In the genomic region with DNA sequence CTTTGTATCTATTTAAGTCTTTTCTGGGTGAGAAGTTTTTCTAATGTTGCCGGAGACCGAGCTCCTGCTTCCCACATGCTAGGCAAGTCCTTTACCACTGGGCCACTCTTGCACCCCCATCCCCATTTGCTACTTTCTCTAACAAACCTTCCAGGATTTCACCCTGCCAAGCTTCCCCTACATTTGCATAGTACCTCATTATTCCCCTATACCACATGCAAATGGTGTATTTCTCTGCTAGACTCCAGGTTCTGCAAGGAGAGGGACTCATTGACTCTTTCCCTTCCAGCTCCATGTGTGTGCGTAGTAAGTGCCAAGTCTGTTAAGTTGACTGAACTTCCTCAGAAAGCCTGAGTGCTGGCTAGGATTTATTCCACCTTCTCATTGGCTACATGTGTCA, we compare ENCODE assay signal across 26 mouse cellular contexts. TPM values are rescaled to one million over a fixed set of nuclear protein-coding genes. Genes with fewer than 3 reads are reported as not detected.
DNase-seq lines count a peak whose midpoint lies in the region; ATAC-seq and TF ChIP-seq lines count a peak whose summit lies in the region.
"Had no signal": no experiment of that assay in that cellular context is flagged by ENCODE, and none has a peak within 500 bp of the region (broad histone marks: within the 10 kb centered on the region; RNA-seq: fewer than 3 reads in every experiment).

No protein-coding gene starts in this region.

- ATAC-seq in forebrain, embryonic 14.5 days, result peak; percentile 16; the same call in 1 of the 2 replicates
- no peak for ATAC-seq in forebrain, postnatal 0 days
- ATAC-seq in forebrain, embryonic 16.5 days, result peak; percentile 57; the same call in 1 of the 2 replicates
- no peak for ATAC-seq in forebrain, embryonic 11.5 days (replicated peaks; ENCODE audit: low FRiP score)
- ATAC-seq in megakaryocyte progenitor cell, adult 5-6 weeks (replicated peaks; ENCODE audit: poor library complexity), result no peak
- ATAC-seq: activated CD4-positive, CD25-positive, alpha-beta regulatory T cell, adult 4 months; Patski had no signal

- TF ChIP-seq POLR2A in CH12.LX (IDR thresholded peaks at IDR 0.05; ENCODE audit: low read depth, low read length), result no peak
- TF ChIP-seq POLR2A in brain, embryonic 14.5 days (IDR thresholded peaks at IDR 0.05; ENCODE audit: borderline replicate concordance, extremely low read depth, insufficient read depth, insufficient read length, poor library complexity, severe bottlenecking), result no peak

- no peaks in the 10 kb centered on the region for H3K36me3 ChIP-seq in forebrain, embryonic 14.5 days (ENCODE audit: control insufficient read depth, insufficient read depth, low read length)
- no peaks in the 10 kb centered on the region for H3K36me3 ChIP-seq in forebrain, postnatal 0 days (ENCODE audit: insufficient read depth)
- no peaks in the 10 kb centered on the region for H3K36me3 ChIP-seq in forebrain, embryonic 16.5 days (ENCODE audit: control insufficient read depth, insufficient read depth)
- H3K36me3 ChIP-seq in forebrain, embryonic 11.5 days (ENCODE audit: control insufficient read depth, insufficient read depth, low read length), result no peaks in the 10 kb centered on the region
- no peaks in the 10 kb centered on the region for H3K36me3 ChIP-seq in CH12.LX (replicated peaks in 1 of 2; ENCODE audit: control insufficient read depth in 1 of 2, insufficient read depth in 1 of 2, low read length in 1 of 2)
- H3K36me3 ChIP-seq: embryonic facial prominence, embryonic 13.5 days; embryonic facial prominence, embryonic 15.5 days; G1E had no signal

- no peak overlapping the region for H3K27ac ChIP-seq in forebrain, embryonic 14.5 days (ENCODE audit: low read depth, low read length)
- H3K27ac ChIP-seq in forebrain, postnatal 0 days (ENCODE audit: low read depth, low read length), result no peak overlapping the region
- no peak overlapping the region for H3K27ac ChIP-seq in forebrain, embryonic 16.5 days (ENCODE audit: low read length)
- H3K27ac ChIP-seq in forebrain, embryonic 11.5 days (ENCODE audit: low read depth, low read length), result no peak overlapping the region
- H3K27ac ChIP-seq in CH12.LX (ENCODE audit: insufficient read depth, low read depth), result no peak overlapping the region
- H3K27ac ChIP-seq: embryonic facial prominence, embryonic 13.5 days; embryonic facial prominence, embryonic 15.5 days; gastrocnemius, adult 2 months had no signal

- no peaks in the 10 kb centered on the region for H3K79me2 ChIP-seq in CH12.LX (replicated peaks; ENCODE audit: control insufficient read depth, extremely low read depth, insufficient read depth, poor library complexity, severe bottlenecking)

- no peaks in the 10 kb centered on the region for H3K9me3 ChIP-seq in forebrain, embryonic 14.5 days (replicated peaks; ENCODE audit: control insufficient read depth, low read length)
- no peaks in the 10 kb centered on the region for H3K9me3 ChIP-seq in forebrain, postnatal 0 days (ENCODE audit: low read length)
- H3K9me3 ChIP-seq in forebrain, embryonic 16.5 days (ENCODE audit: control insufficient read depth, low read length), result no peaks in the 10 kb centered on the region
- H3K9me3 ChIP-seq in forebrain, embryonic 11.5 days (ENCODE audit: control insufficient read depth, low read length), result no peaks in the 10 kb centered on the region
- no peaks in the 10 kb centered on the region for H3K9me3 ChIP-seq in CH12.LX (replicated peaks; ENCODE audit: low read length)
- H3K9me3 ChIP-seq: embryonic facial prominence, embryonic 13.5 days; embryonic facial prominence, embryonic 15.5 days; G1E had no signal

- in situ Hi-C loops in CH12.LX (cut with MboI; ENCODE audit: low pct_ligation_motif_present, low pct_unique_long_range_greater_than_20kb, low sequenced_read_pairs), result loop anchor here (25.0 kb wide), 1 partner anchor 871 kb away; the partner anchor contains the start of gene Mad2l1

- H3K9ac ChIP-seq in forebrain, embryonic 14.5 days (ENCODE audit: low read length), result no peak overlapping the region
- no peak overlapping the region for H3K9ac ChIP-seq in forebrain, postnatal 0 days
- no peak overlapping the region for H3K9ac ChIP-seq in forebrain, embryonic 16.5 days (replicated peaks; ENCODE audit: low read depth, low read length)
- no peak overlapping the region for H3K9ac ChIP-seq in forebrain, embryonic 11.5 days (ENCODE audit: low read length)
- no peak overlapping the region for H3K9ac ChIP-seq in CH12.LX (ENCODE audit: insufficient read depth, low read depth)
- H3K9ac ChIP-seq: embryonic facial prominence, embryonic 13.5 days; embryonic facial prominence, embryonic 15.5 days had no signal

- H3K4me2 ChIP-seq in forebrain, embryonic 14.5 days (ENCODE audit: low read length), result no peak overlapping the region
- H3K4me2 ChIP-seq in forebrain, postnatal 0 days (ENCODE audit: low read depth), result no peak overlapping the region
- H3K4me2 ChIP-seq in forebrain, embryonic 16.5 days (ENCODE audit: low read length), result no peak overlapping the region
- H3K4me2 ChIP-seq in forebrain, embryonic 11.5 days (ENCODE audit: low read depth, low read length, severe bottlenecking), result no peak overlapping the region
- no peak overlapping the region for H3K4me2 ChIP-seq in CH12.LX (ENCODE audit: insufficient read depth, low read depth, poor library complexity, severe bottlenecking)
- H3K4me2 ChIP-seq: embryonic facial prominence, embryonic 13.5 days; embryonic facial prominence, embryonic 15.5 days had no signal

- 54% methylated on average over 3 of the region's 3 CpGs for WGBS in forebrain, embryonic 14.5 days
- WGBS in forebrain, postnatal 0 days, result 46% methylated on average over 3 of the region's 3 CpGs
- WGBS in forebrain, embryonic 16.5 days, result 49% methylated on average over 3 of the region's 3 CpGs
- 82% methylated on average over 3 of the region's 3 CpGs for WGBS in forebrain, embryonic 11.5 days

- peak; percentile 30 for DNase-seq in forebrain, embryonic 14.5 days (ENCODE audit: low spot score)
- no peak for DNase-seq in forebrain, postnatal 0 days
- DNase-seq in forebrain, embryonic 11.5 days (ENCODE audit: low spot score), result no peak
- DNase-seq in CH12.LX (ENCODE audit: extremely low read depth), result peak; percentile 39
- DNase-seq in brain, embryonic 14.5 days (ENCODE audit: low read depth), result peak; percentile 55
- DNase-seq: adrenal gland, adult 8-10 months; adrenal gland, postnatal 14 days; adrenal gland, postnatal 36 days; cerebellum, adult 11 months; cerebellum, adult 18-20 months; cerebellum, adult 8-10 months; cerebellum, adult 9-11 months; cerebellum, postnatal 14 days; cerebellum, postnatal 36 days; embryo, embryonic 11 days; gastrocnemius, adult 2 months had no signal

- H3K27me3 ChIP-seq in forebrain, embryonic 14.5 days (replicated peaks; ENCODE audit: control insufficient read depth, insufficient read depth, low read length), result no peaks in the 10 kb centered on the region
- peaks cover 9% of the 10 kb centered on the region; the same call in 1 of the 2 replicates for H3K27me3 ChIP-seq in forebrain, postnatal 0 days (ENCODE audit: insufficient read depth, low read length)
- H3K27me3 ChIP-seq in forebrain, embryonic 16.5 days (replicated peaks; ENCODE audit: control insufficient read depth, insufficient read depth, low read length), result no peaks in the 10 kb centered on the region; the same call in 1 of the 2 replicates
- H3K27me3 ChIP-seq in forebrain, embryonic 11.5 days (ENCODE audit: control insufficient read depth, insufficient read depth, low read length), result peaks cover 2% of the 10 kb centered on the region; the same call in 1 of the 2 replicates
- no peaks in the 10 kb centered on the region for H3K27me3 ChIP-seq in CH12.LX (replicated peaks)
- H3K27me3 ChIP-seq: embryonic facial prominence, embryonic 15.5 days had no signal

- H3K4me3 ChIP-seq in forebrain, embryonic 14.5 days (ENCODE audit: low read depth, low read length), result no peak overlapping the region
- H3K4me3 ChIP-seq in forebrain, postnatal 0 days (ENCODE audit: low read depth, low read length), result no peak overlapping the region
- no peak overlapping the region for H3K4me3 ChIP-seq in forebrain, embryonic 16.5 days (replicated peaks; ENCODE audit: low read length)
- no peak overlapping the region for H3K4me3 ChIP-seq in forebrain, embryonic 11.5 days (ENCODE audit: low read depth, low read length)
- no peak overlapping the region for H3K4me3 ChIP-seq in CH12.LX (replicated peaks in 1 of 3; ENCODE audit: low read depth in 2 of 3, low read length in 2 of 3, poor library complexity in 1 of 3)
- H3K4me3 ChIP-seq: embryonic facial prominence, embryonic 13.5 days; embryonic facial prominence, embryonic 15.5 days; erythroblast, embryonic 14.5 days; gastrocnemius, adult 2 months had no signal

- TF ChIP-seq EP300 in CH12.LX (IDR thresholded peaks at IDR 0.05; ENCODE audit: low read length), result no peak

- dilution Hi-C loops in CH12.LX (cut with MboI; ENCODE audit: extremely low pct_ligation_motif_present, extremely low pct_unique_long_range_greater_than_20kb, low sequenced_read_pairs), result no loop called here

- no peak for TF ChIP-seq CTCF in forebrain, postnatal 0 days (IDR thresholded peaks at IDR 0.05; ENCODE audit: low read depth)
- TF ChIP-seq CTCF in CH12.LX (conservative IDR thresholded peaks at IDR 0.05 in 1 of 2, IDR thresholded peaks at IDR 0.05 in 1 of 2; ENCODE audit: low read depth in 2 of 2, low read length in 2 of 2), result no peak
- no peak for TF ChIP-seq CTCF in brain, embryonic 14.5 days (IDR thresholded peaks at IDR 0.05; ENCODE audit: borderline replicate concordance, extremely low read depth, insufficient read depth, insufficient read length)

- TF ChIP-seq RAD21 in CH12.LX (IDR thresholded peaks at IDR 0.05; ENCODE audit: low read depth, low read length), result no peak

- H3K4me1 ChIP-seq in forebrain, embryonic 14.5 days (ENCODE audit: control insufficient read depth, insufficient read depth, low read length), result no peaks in the 10 kb centered on the region; the same call in none of the 2 replicates
- H3K4me1 ChIP-seq in forebrain, postnatal 0 days (ENCODE audit: insufficient read depth), result no peaks in the 10 kb centered on the region
- peaks cover 3% of the 10 kb centered on the region; the same call in 1 of the 2 replicates for H3K4me1 ChIP-seq in forebrain, embryonic 16.5 days (replicated peaks; ENCODE audit: control insufficient read depth, insufficient read depth, low read length)
- no peaks in the 10 kb centered on the region; the same call in 1 of the 2 replicates for H3K4me1 ChIP-seq in forebrain, embryonic 11.5 days (replicated peaks; ENCODE audit: control insufficient read depth, insufficient read depth, low read length)
- peaks cover 13 to 49% of the 10 kb centered on the region in 2 experiments; a peak in 3 of 4 replicates for H3K4me1 ChIP-seq in CH12.LX (ENCODE audit: control insufficient read depth in 1 of 2, insufficient read depth in 2 of 2)
- H3K4me1 ChIP-seq: embryonic facial prominence, embryonic 15.5 days had no signal

RNA-seq across cellular contexts. Expression of gene Ndnf, which starts 5.1 kb away (rescaled TPM):
- 4.5 and 6.7 TPM in 2 replicates for polyA plus RNA-seq in forebrain, embryonic 14.5 days (2014; fragmentation: Nextera tagmentation; extraction: Ambion mirVana)
- total RNA-seq in forebrain, postnatal 0 days (2014; rRNA removed), result 15.8 and 24.2 TPM in 2 replicates
- polyA plus RNA-seq in forebrain, postnatal 0 days (2015; fragmentation: Nextera tagmentation; extraction: Ambion mirVana), result 5.5 and 6.1 TPM in 2 replicates
- polyA plus RNA-seq in forebrain, embryonic 16.5 days (2015; fragmentation: Nextera tagmentation; extraction: Ambion mirVana), result 3.9 and 7.3 TPM in 2 replicates
- polyA plus RNA-seq in forebrain, embryonic 11.5 days (2014; fragmentation: Nextera tagmentation; extraction: Ambion mirVana), result 6.3 and 6.5 TPM in 2 replicates
- total RNA-seq in CH12.LX (2012; rRNA removed), result under 0.01 TPM in 1 of 2 replicates, not detected in the other
- 0.03 TPM in 1 of 2 replicates, not detected in the other for total RNA-seq in CH12.LX (2014; rRNA removed)
- not detected in 2 replicates for polyA plus RNA-seq in CH12.LX (2012; ENCODE audit: insufficient read length, low read depth)
- polyA plus RNA-seq in brain, embryonic 14.5 days (2012; rRNA removed), result 5.2 and 12.3 TPM in 2 replicates
- 0.10 TPM in 1 of 2 replicates, not detected in the other for total RNA-seq in megakaryocyte progenitor cell, adult 5-6 weeks (2015)
- under 0.01 TPM in 1 of 2 replicates, not detected in the other for total RNA-seq in megakaryocyte progenitor cell, adult 5-6 weeks (2017)
- total RNA-seq: common myeloid progenitor, adult 5-6 weeks had no signal
- polyA plus RNA-seq: C2C12; erythroblast, embryonic 14.5 days; G1E; Patski had no signal

Comparison
In these comparisons a context has a peak if more than half of its experiments do, and no peak if none do; other contexts are left out.
1. ATAC-seq: peak in forebrain, embryonic 14.5 days (single experiment) and forebrain, embryonic 16.5 days (single experiment); none in forebrain, postnatal 0 days (single experiment), forebrain, embryonic 11.5 days (single experiment) and megakaryocyte progenitor cell, adult 5-6 weeks (single experiment).
2. DNase-seq: peak in forebrain, embryonic 14.5 days (single experiment), CH12.LX (single experiment) and brain, embryonic 14.5 days (single experiment); none in forebrain, postnatal 0 days (single experiment) and forebrain, embryonic 11.5 days (single experiment).